Mouse (Mus musculus): ENCODE results near the gene Por.

The Por gene

GRCm38 (mm10) chr5:135725991-135726390 lies 56.2 kb downstream of the Por start:
- no peak for DNase-seq (ENCODE audit: extremely low read depth, low read depth)

DNA sequence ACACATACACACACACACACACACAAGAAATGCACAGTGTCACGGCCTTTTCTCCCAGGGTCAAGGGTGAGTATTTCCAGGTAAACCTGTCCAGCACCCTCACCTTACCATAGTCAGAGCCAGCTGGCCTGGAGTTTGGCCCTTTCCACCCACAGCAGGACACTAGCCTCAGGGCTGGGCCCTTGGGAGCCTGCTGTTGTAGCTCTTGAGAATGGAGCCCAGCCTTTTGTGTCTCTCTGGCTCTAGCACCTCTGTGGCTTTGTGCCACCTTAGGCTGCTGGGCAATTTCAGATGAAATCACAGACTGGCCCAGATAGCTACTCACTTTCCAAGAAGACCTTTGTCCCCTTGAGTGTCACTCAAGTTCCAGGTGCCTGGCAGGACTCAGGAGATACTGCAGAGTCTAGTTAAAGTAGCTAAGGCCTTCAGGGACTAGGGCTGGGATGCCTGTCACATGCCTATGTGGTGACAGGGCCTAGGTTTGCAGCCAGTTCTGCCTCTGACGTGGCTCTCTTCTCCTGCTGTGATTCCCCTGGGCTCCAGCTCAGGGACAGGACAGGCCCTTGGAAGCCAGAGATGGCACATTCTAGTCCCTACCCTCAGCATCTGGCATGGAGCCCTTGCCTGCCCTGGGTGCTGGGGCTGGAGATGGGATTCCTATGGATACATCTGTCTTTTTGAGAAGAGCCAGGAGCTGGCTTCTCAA lies 57.0 kb downstream of the Por start:
- no peak for DNase-seq (ENCODE audit: extremely low read depth, low read depth)

- DNase-seq (ENCODE audit: extremely low read depth, low read depth), result no peak
Measured at GRCm38 (mm10) chr5:135727871-135728270, 58.0 kb downstream of the Por start.

DNA sequence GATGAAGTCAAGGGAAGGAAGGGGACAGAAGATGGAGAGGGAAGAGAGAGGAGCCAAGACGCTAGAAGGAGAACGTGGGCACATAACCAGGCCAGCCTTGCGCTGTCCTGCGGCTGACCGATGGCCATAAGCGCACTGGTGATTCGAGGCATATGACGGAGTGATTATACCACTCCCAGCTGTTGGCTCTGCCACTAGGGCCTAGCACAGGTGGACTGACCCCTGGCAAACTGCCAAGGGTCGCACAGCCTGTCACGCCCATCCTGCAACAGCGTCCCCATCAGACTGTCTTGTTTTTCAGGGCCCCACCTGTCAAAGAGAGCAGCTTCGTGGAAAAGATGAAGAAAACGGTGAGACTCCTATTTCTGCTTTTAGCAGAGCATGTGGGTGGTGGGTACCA lies 58.5 kb downstream of the Por start:
- DNase-seq (ENCODE audit: extremely low read depth, low read depth), result no peak

DNA sequence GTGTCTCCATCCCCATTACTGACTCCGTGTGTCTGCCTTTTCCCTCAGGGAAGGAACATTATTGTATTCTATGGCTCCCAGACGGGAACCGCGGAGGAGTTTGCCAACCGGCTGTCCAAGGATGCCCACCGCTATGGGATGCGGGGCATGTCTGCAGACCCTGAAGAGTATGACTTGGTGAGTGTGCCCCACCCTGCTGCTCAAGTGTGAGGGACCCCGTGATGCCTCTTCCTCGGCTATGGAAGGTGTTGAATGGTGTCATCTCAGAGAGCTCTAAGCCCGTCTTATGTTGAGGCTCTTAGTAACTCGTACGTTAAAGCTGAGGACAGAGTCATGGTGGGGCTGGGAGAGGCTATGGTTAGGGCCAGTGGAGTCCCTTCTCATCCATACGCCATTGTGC lies 59.5 kb downstream of the Por start:
- no peak for DNase-seq (ENCODE audit: extremely low read depth, low read depth)

DNA sequence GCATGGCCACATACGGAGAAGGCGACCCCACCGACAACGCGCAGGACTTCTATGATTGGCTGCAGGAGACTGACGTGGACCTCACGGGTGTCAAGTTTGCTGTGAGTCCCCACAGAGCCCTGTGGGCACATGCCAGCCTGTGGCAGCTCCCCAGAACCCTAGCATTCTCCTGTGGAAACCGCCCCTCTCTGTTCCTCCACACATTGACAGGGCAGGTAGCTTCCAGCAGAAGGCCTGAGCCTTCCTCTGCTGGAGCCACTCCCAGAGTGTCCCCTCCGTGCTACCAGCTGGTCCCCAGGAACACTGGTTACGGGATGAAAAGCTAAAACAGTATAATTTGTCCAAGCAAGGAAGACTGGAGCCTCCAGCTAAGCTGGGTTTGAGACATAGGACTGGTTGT lies 60.4 kb downstream of the Por start:
- DNase-seq (ENCODE audit: extremely low read depth, low read depth), result no peak

GRCm38 (mm10) chr5:135730916-135731315 lies 61.1 kb downstream of the Por start:
- DNase-seq (ENCODE audit: extremely low read depth, low read depth), result no peak

DNA sequence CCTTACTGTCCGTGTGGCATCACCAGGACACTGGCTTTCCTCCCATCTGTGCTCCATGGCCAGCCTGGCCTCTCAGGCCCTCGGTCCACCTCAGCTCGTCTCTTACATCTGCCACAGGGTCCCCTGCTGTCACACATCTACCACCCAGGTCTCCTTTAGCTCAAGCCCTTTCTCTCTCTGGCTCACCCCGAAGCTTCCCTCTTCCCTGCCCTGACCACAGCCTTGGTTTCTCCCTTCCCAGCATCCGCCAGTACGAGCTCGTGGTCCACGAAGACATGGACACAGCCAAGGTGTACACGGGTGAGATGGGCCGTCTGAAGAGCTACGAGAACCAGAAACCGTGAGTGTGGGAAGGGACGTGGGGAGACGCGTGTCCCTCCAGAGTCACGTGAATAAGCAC lies 61.5 kb downstream of the Por start:
- DNase-seq (ENCODE audit: extremely low read depth, low read depth), result no peak

GRCm38 (mm10) chr5:135733071-135733470 lies 63.2 kb downstream of the Por start:
- no peak for DNase-seq (ENCODE audit: extremely low read depth, low read depth)

DNA sequence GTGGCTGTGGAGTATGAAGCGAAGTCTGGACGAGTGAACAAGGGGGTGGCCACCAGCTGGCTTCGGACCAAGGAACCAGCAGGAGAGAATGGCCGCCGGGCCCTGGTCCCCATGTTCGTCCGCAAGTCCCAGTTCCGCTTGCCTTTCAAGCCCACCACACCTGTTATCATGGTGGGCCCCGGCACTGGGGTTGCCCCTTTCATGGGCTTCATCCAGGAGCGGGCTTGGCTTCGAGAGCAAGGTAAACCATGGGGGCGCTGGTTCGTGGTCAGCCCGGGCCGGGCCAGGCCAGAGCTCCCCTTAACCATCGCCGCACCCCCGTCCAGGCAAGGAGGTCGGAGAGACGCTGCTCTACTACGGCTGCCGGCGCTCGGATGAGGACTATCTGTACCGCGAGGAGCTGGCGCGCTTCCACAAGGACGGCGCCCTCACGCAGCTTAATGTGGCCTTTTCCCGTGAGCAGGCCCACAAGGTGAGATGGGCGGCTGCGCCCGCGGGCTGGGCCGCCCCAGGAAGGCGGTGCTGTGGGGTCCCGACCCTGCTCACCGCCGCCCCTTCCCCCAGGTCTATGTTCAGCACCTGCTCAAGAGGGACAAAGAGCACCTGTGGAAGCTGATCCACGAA lies 64.3 kb downstream of the Por start:
- no peak for DNase-seq (ENCODE audit: extremely low read depth, low read depth)

GRCm38 (mm10) chr5:135735741-135736140 lies 65.9 kb downstream of the Por start:
- no peak for DNase-seq (ENCODE audit: extremely low read depth, low read depth)

DNA sequence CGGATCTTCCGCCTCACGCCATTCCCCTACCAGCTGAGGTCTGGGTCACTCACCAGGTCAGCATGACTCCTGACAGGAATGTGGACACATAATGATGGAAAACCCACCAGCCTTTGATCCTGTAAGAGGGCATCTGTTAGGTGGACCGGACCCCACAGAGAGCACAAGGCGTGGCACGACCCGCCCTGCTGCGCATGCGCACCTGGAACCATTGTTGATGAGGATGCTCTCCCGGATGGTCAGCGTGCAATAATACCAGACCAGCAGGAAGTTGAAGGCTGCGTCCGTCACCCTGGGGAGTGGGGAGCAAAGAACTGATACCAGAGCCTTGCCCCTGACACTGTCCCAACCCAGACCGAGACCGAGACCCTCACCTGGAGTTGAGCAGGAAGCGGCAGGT lies 66.7 kb downstream of the Por start:
- DNase-seq (ENCODE audit: extremely low read depth, low read depth), result no peak

GRCm38 (mm10) chr5:135737154-135737553 lies 67.3 kb downstream of the Por start:
- no peak for DNase-seq (ENCODE audit: extremely low read depth, low read depth)

DNA sequence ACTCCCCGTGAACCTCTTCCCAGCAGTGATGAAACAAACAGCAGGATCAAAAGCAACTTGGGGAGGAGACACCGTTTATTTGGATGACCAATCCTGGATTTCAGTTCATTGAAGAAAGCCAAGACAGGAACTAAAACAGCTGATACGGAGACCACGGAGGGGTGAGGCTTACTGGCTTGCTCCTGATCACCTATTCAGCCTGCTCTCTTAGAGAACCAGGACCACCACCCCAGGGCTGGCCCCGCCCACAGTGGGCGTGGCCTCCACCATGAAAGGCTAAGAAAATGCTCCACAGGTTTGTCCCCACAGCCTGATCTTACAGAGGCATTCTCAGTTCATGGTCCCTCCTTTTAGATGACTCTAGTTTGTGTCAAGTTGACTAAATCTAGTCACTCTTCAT lies 68.4 kb downstream of the Por start:
- no peak for DNase-seq (ENCODE audit: extremely low read depth, low read depth)

GRCm38 (mm10) chr5:135742156-135742555 lies 72.3 kb downstream of the Por start:
- no peak for DNase-seq (ENCODE audit: extremely low read depth, low read depth)

DNA sequence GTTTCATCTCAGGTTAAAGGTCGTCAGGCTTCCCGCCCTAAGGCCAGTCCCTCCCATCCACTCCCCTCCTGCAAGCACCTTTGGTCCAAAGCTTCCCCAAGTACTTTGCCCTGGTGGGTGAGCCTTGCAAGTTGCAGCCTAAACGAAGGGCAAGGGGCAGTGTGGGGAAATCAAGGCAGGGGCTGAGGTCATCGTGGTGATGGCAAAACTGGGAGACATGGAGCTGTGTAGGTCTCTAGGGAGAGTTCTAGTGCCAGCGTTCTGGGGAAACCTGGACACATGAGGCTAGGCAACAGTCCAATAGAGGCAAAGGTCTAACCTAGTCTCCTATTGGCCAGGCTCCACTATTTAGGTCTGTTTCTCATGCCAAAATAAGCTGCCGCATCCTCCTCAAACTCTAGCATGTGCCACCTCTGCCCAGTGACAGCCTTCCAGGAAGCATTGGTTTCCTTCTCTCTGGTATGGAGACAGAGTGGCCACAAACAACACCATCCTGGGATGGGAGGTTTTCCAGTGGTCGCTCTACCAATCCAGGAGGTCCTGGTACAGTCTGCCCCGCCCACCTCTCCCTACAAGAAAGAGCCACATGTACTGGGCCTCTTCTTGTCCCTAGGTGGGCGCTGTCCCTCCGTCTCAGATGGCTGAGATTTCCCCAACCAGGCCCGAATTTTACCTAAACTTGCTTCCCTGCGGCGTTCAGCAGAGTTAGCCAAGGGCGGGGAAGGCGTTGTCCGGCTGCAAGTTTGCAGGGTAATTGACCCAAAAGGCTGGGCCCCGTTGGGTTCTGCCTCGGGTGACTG lies 73.3 kb downstream of the Por start:
- peak; percentile 13 for DNase-seq (ENCODE audit: extremely low read depth, low read depth)

DNA sequence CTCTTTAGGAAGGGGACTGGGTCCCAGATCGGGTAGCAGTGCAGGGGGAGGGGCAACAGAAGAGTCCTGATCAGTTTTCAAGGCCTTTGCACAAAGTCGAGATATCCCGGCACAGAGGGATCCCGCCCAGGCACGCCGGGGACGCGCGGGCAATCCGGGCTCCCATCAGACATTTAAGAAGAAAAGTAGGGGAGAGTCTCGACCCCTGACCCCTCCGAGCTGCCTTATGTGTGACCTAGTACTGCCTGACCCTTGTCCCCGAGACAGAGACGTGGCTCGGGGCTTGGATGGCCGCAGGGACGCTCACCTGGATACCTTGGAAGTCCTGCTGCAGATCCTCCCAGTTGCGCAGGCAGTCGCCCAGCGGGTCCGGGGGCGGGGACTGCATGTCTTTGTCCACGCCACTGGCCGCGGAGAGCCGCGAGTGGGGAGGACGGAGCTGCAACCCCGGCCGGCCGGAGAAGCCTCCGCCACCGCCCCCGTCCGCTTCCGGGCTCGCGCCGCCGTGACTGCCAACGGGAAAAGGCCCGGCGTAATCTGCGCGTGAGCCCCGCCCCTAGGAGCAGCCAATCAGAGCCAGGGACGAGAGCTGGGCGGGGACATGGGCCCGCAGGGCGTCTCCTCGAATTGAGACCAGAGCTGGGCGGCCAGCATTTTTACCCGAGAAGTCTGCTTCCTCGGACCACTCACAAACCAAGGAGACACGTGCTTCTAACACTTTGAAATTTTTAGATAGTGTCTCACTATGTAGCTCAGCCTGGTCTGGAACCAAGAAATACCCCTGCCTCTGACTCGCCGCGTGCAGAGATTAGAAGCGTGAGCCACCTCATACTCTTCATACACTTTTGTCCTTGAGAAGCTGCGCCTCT lies 74.1 kb downstream of the Por start, which contains the start of gene Tmem120a:
TSS of gene Tmem120a (minus strand) at position 708 of the 869 bp plus-strand sequence.
- peak; percentile 63 for DNase-seq (ENCODE audit: extremely low read depth, low read depth)

DNA sequence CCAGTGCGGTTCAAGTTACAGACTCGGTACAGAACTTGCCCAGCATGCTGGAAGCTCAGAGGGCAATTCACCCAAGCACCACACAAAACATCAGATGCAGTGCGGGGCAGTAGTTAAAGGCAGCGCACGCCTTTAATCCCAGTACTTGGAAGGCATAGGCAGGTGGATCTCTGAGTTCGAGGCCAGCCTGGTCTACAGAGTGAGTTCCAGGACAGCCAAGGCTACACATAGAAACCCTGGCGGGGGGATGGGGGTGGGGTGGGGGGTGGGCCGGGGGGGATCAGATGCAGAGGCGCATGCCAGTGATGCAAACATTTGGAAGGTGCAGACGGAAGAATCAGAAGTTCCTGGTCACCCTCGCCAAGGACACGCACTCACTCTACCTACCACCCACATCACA lies 74.9 kb downstream of the Por start:
- no peak for DNase-seq (ENCODE audit: extremely low read depth, low read depth)

- no peak for DNase-seq (ENCODE audit: extremely low read depth, low read depth)
Measured at GRCm38 (mm10) chr5:135751041-135751440, 81.2 kb downstream of the Por start.

GRCm38 (mm10) chr5:135751595-135751994 lies 81.8 kb downstream of the Por start:
- no peak for DNase-seq (ENCODE audit: extremely low read depth, low read depth)

- DNase-seq (ENCODE audit: extremely low read depth, low read depth), result no peak
Measured at GRCm38 (mm10) chr5:135761881-135762280, 92.0 kb downstream of the Por start.

Data from MEL-GATA-1-ER (cell line).